Mouse (Mus musculus) C2C12 (cell line): ENCODE data around the gene Smo.

Experiments used
- CEBPB ChIP-seq: IDR thresholded peaks from one replicate; pipeline ENCODE4 v1.6.1; 2011; ENCODE audit warnings: low read depth, mild to moderate bottlenecking, control low read depth, moderate library complexity
- CTCF ChIP-seq: IDR thresholded peaks from one replicate; pipeline ENCODE4 v1.5.1; 2011; ENCODE audit not compliant: control insufficient read depth, insufficient read depth, insufficient read length
- MAX ChIP-seq: IDR thresholded peaks from one replicate; pipeline ENCODE4 v1.6.1; 2011; ENCODE audit warnings: mild to moderate bottlenecking, control low read depth
- MYOD1 ChIP-seq: IDR thresholded peaks from one replicate; pipeline ENCODE4 v1.6.1; 2011; ENCODE audit warnings: low read depth; ENCODE audit not compliant: control insufficient read depth, insufficient read length
- MYOG ChIP-seq: IDR thresholded peaks from one replicate; pipeline ENCODE4 v1.6.1; 2011; ENCODE audit not compliant: control insufficient read depth, insufficient read length; ENCODE audit errors: extremely low read depth
- USF1 ChIP-seq: IDR thresholded peaks from one replicate; pipeline ENCODE4 v1.6.1; 2011; ENCODE audit warnings: low read depth, mild to moderate bottlenecking, control low read depth, moderate library complexity

- TF ChIP-seq CEBPB (no peak), CTCF (no peak), MAX (no peak), USF1 (no peak), MYOD1 (no peak), MYOG (no peak)
Measured at GRCm38 (mm10) chr6:29728035-29728434, 7.3 kb upstream of the Smo start.
